Mouse (Mus musculus) lung, adult 2 months (tissue): ENCODE data around the gene Hoxc12.

ENCODE experiments used
- CTCF ChIP-seq: fragments of 200-500 bp; IDR thresholded peaks from 2 replicates; pipeline ENCODE4 v1.5.1; 2011; ENCODE audit warnings: mild to moderate bottlenecking, low read length, control low read depth; ENCODE audit not compliant: insufficient read depth
- POLR2A ChIP-seq: fragments of 200-500 bp; IDR thresholded peaks from 2 replicates; pipeline ENCODE4 v1.6.1; 2011; ENCODE audit warnings: low read depth, mild to moderate bottlenecking, control low read depth, low read length, borderline replicate concordance; ENCODE audit errors: extremely low read depth

GRCm38 (mm10) chr15:102955007-102955382, 18.4 kb downstream of the Hoxc12 start:
- TF ChIP-seq POLR2A (no peak), CTCF (no peak)
